Mouse (Mus musculus): Measurements from ENCODE around the gene Plb1. TPM values are rescaled to one million over a fixed set of nuclear protein-coding genes. Genes with fewer than 3 reads are reported as not detected.
A peak's percentile ranks its signal among the peaks of the same experiment; 100 is the strongest.

The Plb1 gene
- polyA plus RNA-seq, 1 experiment from 2014 or later: 16.6 TPM

DNA sequence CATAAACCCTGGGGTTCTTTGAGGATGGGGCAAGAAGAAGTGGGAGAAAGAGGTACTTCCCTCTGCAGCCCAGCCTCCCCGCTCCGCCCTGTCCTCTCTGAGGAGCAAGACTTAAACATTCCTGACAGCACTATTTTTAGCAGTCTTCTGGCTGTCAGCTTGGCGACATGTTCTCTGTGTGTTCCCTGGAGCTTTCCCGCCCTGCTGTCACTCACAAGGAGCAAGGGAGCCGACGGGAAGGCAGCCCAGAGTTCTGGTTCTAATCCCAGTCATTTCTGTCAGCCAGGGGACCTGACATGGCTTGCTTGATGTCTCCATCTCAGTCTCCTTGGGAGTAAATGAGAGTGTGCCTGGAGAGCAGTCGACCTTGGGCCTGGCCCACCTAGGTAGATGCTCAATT is 40.0 kb downstream of the Plb1 start:
- H3K4me2 ChIP-seq (replicated peaks; ENCODE audit: low read depth, low read length): no peak overlapping the region
- ATAC-seq: peak; percentile 43
- peaks cover 3% of the 10 kb centered on the region; the same call in 1 of the 2 replicates for H3K4me1 ChIP-seq (ENCODE audit: insufficient read depth, low read depth, low read length)
- no peak overlapping the region for H3K9ac ChIP-seq (replicated peaks; ENCODE audit: low read depth)
- H3K4me3 ChIP-seq (ENCODE audit: low read depth, low read length): no peak overlapping the region
- no peaks in the 10 kb centered on the region for H3K9me3 ChIP-seq (ENCODE audit: low read length)
- no peak overlapping the region for H3K27ac ChIP-seq (ENCODE audit: low read length)
- WGBS: 19% methylated on average over 7 of the region's 7 CpGs
- H3K27me3 ChIP-seq (replicated peaks; ENCODE audit: insufficient read depth, low read length): no peaks in the 10 kb centered on the region
- no peaks in the 10 kb centered on the region for H3K36me3 ChIP-seq (ENCODE audit: insufficient read depth, low read length)
- peak; percentile 62 for DNase-seq (ENCODE audit: low spot score)
- TF ChIP-seq CTCF (IDR thresholded peaks at IDR 0.05): no peak
- no peak for TF ChIP-seq EP300 (IDR thresholded peaks at IDR 0.05)

GRCm38 (mm10) chr5:32278000-32278694 is 45.6 kb downstream of the Plb1 start:
- no peak overlapping the region for H3K9ac ChIP-seq (replicated peaks; ENCODE audit: low read depth)
- TF ChIP-seq EP300 (IDR thresholded peaks at IDR 0.05) (no peak), CTCF (IDR thresholded peaks at IDR 0.05) (no peak)
- no peaks in the 10 kb centered on the region for H3K27me3 ChIP-seq (replicated peaks; ENCODE audit: insufficient read depth, low read length)
- DNase-seq (ENCODE audit: low spot score): no peak
- no peaks in the 10 kb centered on the region for H3K36me3 ChIP-seq (ENCODE audit: insufficient read depth, low read length)
- no peak overlapping the region for H3K4me2 ChIP-seq (replicated peaks; ENCODE audit: low read depth, low read length)
- no peak overlapping the region for H3K4me3 ChIP-seq (ENCODE audit: low read depth, low read length)
- no peak overlapping the region for H3K27ac ChIP-seq (ENCODE audit: low read length)
- ATAC-seq: no peak
- H3K9me3 ChIP-seq (ENCODE audit: low read length): no peaks in the 10 kb centered on the region
- WGBS: 72% methylated on average over 5 of the region's 5 CpGs
- H3K4me1 ChIP-seq (ENCODE audit: insufficient read depth, low read depth, low read length): no peaks in the 10 kb centered on the region

DNA sequence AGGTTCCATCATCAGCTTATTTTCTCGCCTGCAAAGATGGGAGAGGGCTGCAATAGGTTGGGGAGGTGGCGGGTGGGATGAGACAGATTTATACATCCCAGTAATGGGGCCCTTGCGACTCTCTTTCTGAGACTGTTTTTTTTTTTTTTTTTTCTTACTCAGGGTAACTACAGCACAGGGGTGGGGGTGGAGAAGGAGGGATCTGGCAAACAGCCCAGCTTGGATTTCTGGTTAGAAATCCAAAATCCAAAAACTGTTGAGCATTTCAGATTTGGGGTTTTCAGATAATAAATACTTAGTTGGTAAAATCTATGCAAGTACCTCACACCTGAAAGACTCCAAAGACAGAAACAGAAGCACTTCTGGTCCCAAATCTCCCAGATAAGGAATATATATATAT is 47.6 kb downstream of the Plb1 start:
- 45% methylated on average over 3 of the region's 3 CpGs for WGBS
- Histone ChIP-seq H3K4me3 (ENCODE audit: low read depth, low read length) (no peak overlapping the region), H3K4me1 (ENCODE audit: insufficient read depth, low read depth, low read length) (no peaks in the 10 kb centered on the region), H3K36me3 (ENCODE audit: insufficient read depth, low read length) (no peaks in the 10 kb centered on the region), H3K9me3 (ENCODE audit: low read length) (no peaks in the 10 kb centered on the region), H3K27me3 (replicated peaks; ENCODE audit: insufficient read depth, low read length) (no peaks in the 10 kb centered on the region), H3K4me2 (replicated peaks; ENCODE audit: low read depth, low read length) (no peak overlapping the region), H3K27ac (ENCODE audit: low read length) (no peak overlapping the region), H3K9ac (replicated peaks; ENCODE audit: low read depth) (0 out of 2 replicates have a peak overlapping the region, but pooled peaks have one; percentile 19)
- ATAC-seq (no peak), DNase-seq (ENCODE audit: low spot score) (no peak)
- TF ChIP-seq EP300 (IDR thresholded peaks at IDR 0.05) (no peak), CTCF (IDR thresholded peaks at IDR 0.05) (no peak)

- TF ChIP-seq EP300 (IDR thresholded peaks at IDR 0.05) (no peak), CTCF (IDR thresholded peaks at IDR 0.05) (no peak)
- Histone ChIP-seq H3K27ac (ENCODE audit: low read length) (no peak overlapping the region), H3K4me2 (replicated peaks; ENCODE audit: low read depth, low read length) (no peak overlapping the region), H3K27me3 (replicated peaks; ENCODE audit: insufficient read depth, low read length) (no peaks in the 10 kb centered on the region), H3K9me3 (ENCODE audit: low read length) (no peaks in the 10 kb centered on the region), H3K4me1 (ENCODE audit: insufficient read depth, low read depth, low read length) (no peaks in the 10 kb centered on the region), H3K4me3 (ENCODE audit: low read depth, low read length) (no peak overlapping the region), H3K36me3 (ENCODE audit: insufficient read depth, low read length) (no peaks in the 10 kb centered on the region), H3K9ac (replicated peaks; ENCODE audit: low read depth) (no peak overlapping the region)
- DNase-seq (ENCODE audit: low spot score) (no peak), ATAC-seq (no peak)
- 37% methylated on average over 4 of the region's 4 CpGs for WGBS
These were observed 49.8 kb downstream of the Plb1 start for GRCm38 (mm10) chr5:32282345-32282744.

GRCm38 (mm10) chr5:32283457-32283856 is 50.9 kb downstream of the Plb1 start:
- DNase-seq (ENCODE audit: low spot score): no peak
- Histone ChIP-seq H3K9ac (replicated peaks; ENCODE audit: low read depth) (no peak overlapping the region), H3K27me3 (replicated peaks; ENCODE audit: insufficient read depth, low read length) (no peaks in the 10 kb centered on the region), H3K9me3 (ENCODE audit: low read length) (no peaks in the 10 kb centered on the region), H3K4me3 (ENCODE audit: low read depth, low read length) (no peak overlapping the region), H3K36me3 (ENCODE audit: insufficient read depth, low read length) (no peaks in the 10 kb centered on the region), H3K27ac (ENCODE audit: low read length) (no peak overlapping the region), H3K4me2 (replicated peaks; ENCODE audit: low read depth, low read length) (no peak overlapping the region), H3K4me1 (ENCODE audit: insufficient read depth, low read depth, low read length) (no peaks in the 10 kb centered on the region)
- no peak for ATAC-seq
- TF ChIP-seq EP300 (IDR thresholded peaks at IDR 0.05): no peak
- TF ChIP-seq CTCF (IDR thresholded peaks at IDR 0.05): no peak
- 57% methylated on average over 2 of the region's 2 CpGs for WGBS

GRCm38 (mm10) chr5:32286315-32286714 is 53.8 kb downstream of the Plb1 start:
- TF ChIP-seq EP300 (IDR thresholded peaks at IDR 0.05) (no peak), CTCF (IDR thresholded peaks at IDR 0.05) (no peak)
- 65% methylated on average over 4 of the region's 4 CpGs for WGBS

More at GRCm38 (mm10) chr5:32286315-32286714, 53.8 kb downstream of the Plb1 start:
- no peaks in the 10 kb centered on the region for H3K9me3 ChIP-seq (ENCODE audit: low read length)
- ATAC-seq (no peak), DNase-seq (ENCODE audit: low spot score) (no peak)
- no peaks in the 10 kb centered on the region for H3K4me1 ChIP-seq (ENCODE audit: insufficient read depth, low read depth, low read length)
- no peak overlapping the region for H3K4me2 ChIP-seq (replicated peaks; ENCODE audit: low read depth, low read length)
- no peaks in the 10 kb centered on the region for H3K36me3 ChIP-seq (ENCODE audit: insufficient read depth, low read length)
- no peaks in the 10 kb centered on the region for H3K27me3 ChIP-seq (replicated peaks; ENCODE audit: insufficient read depth, low read length)
- no peak overlapping the region for H3K27ac ChIP-seq (ENCODE audit: low read length)
- no peak overlapping the region for H3K9ac ChIP-seq (replicated peaks; ENCODE audit: low read depth)
- no peak overlapping the region for H3K4me3 ChIP-seq (ENCODE audit: low read depth, low read length)
